Mouse (Mus musculus): ENCODE data around the gene Fbxw21.

DNA sequence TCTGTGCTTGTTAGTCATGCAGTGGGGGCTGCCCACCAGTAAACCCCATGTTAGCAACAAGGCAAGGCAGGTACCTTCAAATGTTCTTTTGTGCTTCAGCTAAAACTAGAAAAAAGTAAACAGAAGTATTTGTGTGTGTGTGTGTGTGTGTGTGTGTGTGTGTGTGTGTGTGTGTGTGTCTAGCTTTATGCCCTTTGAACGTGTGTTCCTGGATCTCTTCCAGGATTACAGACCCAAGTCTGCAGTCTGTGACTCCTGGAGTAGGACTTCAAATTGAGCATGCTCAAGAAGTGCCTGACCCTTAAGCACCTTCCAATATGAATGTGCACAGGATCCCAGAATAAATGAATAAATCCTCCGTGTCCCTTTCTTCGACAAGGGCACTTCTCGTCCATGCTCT is 34.8 kb downstream of the Fbxw21 start:
- no peak for TF ChIP-seq CTCF (IDR thresholded peaks at IDR 0.05; ENCODE audit: insufficient read depth, low read length)
- TF ChIP-seq POLR2A (IDR thresholded peaks at IDR 0.05; ENCODE audit: borderline replicate concordance, extremely low read depth, low read depth, low read length), result no peak
